Mouse (Mus musculus) C2C12 (cell line): ENCODE results near the gene Rbm28.

Experiments used
- CTCF ChIP-seq: IDR thresholded peaks from one replicate; pipeline ENCODE4 v1.5.1; 2011; ENCODE audit not compliant: control insufficient read depth, insufficient read depth, insufficient read length
- FOSL1 ChIP-seq: IDR thresholded peaks from one replicate; pipeline ENCODE4 v1.8.0; 2011; ENCODE audit warnings: mild to moderate bottlenecking, low read length; ENCODE audit not compliant: poor library complexity, insufficient read depth, severe bottlenecking
- MYOG ChIP-seq: IDR thresholded peaks from one replicate; pipeline ENCODE4 v1.6.1; 2011; ENCODE audit not compliant: control insufficient read depth, insufficient read length; ENCODE audit errors: extremely low read depth

DNA sequence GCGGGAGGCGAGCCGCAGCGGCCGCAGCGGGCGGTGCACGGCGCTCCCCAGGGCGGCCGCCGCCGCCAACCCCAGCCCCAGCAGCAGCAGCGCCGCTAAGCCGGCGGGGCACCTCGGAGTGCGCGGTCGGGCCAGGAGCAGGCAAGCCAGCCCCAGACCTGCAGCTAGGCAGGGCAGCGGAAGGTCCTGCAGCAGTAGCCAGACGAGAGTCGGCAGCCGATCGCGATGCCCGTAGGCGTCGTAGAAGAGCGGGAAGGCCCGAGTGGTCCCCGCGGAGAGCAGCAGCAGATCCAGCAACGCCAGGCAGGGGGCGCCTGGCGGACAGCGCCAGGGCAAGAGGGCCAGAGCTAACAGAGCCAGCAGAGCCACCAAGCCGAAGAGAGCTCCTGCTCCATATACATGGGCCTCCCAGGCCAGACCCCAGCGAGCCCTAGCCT is 6.2 kb upstream of the Rbm28 start:
- peak; percentile 97 for TF ChIP-seq CTCF
- no peak for TF ChIP-seq MYOG
- no peak for TF ChIP-seq FOSL1
